Mouse (Mus musculus) right cerebral cortex, postnatal 4 days (tissue): ENCODE measurements around the gene Gm42421.
A peak's percentile ranks its signal among the peaks of the same experiment; 100 is the strongest.

Experiments
- DNase-seq: peaks from one replicate; pipeline ENCODE4 v3.0.0-alpha.2; 2022

Gm42421 gene

DNA sequence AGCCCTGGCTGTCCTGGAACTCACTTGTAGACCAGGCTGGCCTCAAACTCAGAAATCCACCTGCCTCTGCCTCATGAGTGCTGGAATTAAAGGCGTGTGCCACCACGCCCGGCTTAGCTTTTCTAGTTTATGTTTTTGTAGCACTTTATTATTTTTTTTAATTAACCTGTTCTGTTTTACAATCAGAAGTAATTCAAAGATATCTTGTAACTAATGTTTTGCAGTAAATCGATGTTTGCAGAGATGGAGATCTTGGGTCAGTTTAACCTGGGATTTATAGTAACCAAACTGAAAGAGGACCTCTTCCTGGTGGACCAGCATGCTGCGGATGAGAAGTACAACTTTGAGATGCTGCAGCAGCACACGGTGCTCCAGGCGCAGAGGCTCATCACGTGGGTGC lies at the start of gene Gm42421:
Gene Gm42421 (plus strand): TSS at position 301 of the 400 bp plus-strand sequence.
- DNase-seq = no peak

DNA sequence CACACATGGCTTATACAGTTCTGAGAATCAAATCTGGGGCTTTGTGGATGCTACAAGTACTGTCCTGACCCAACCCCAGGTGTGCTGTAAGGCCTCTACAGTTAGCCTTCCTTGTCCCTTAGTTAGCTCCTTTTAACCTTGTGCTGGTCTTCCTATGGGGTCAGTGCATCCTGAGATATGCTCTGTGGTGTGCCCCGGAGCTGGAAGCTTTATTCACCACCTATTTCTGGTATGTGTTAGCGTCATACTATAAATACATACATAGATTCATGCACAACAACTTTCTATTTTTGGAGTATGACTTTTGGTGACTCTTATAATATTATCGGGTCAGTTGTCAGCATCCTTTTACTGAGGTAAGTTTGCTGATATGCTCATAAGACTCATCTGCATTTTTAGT lies 42.7 kb upstream of the Gm42421 start:
- DNase-seq = no peak

DNA sequence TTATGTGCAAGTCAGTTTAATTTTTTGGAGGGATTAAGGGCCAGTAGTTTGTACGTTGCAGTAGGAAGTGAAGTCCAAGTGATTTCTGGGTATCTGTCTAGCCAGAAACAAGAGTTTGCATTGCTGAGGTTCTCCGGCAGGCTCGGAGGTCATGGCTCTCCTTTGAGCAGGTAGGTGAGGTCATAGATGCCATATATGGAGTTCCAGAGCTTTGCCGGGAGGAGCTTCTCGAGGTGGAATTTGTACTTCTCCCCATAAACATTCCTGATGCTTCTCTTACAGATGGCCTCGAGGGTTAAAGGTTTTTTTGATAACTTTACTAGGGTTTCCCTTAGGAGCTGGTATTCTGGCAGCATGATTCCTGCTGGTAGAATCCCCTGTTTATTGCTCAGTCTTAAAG lies 37.2 kb upstream of the Gm42421 start:
- no peak for DNase-seq

DNA sequence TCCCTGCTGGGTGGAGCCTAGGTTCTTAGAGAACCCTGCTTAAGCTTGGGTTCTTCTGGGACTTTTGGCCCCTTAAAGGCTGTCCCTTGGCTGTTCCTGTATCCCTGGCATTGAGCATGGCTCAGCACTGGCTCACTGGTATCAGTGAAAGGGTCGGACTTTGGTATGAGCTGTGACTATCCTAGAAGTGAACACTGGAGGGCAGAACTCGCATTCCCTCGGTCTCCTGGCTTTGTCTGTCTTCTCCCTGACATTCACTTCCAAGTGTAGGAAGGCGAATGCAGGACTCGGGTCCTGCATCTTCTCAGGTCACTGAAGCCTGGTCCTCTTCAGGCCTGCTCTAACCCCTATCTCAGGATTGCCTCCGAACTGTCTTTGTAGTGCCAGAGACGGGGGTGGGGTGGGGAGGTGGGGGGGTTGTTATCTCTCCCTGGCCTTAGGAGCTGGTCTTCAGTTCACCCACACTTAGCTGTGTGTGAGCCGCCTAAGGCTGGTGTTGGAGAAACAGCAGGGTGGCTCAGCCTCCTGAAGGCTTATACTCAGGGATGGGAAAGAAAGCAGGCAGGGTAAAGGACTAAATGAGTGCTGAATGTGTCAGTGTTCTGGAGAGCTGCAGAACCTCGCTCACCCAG lies 35.6 kb upstream of the Gm42421 start:
- DNase-seq = no peak

DNA sequence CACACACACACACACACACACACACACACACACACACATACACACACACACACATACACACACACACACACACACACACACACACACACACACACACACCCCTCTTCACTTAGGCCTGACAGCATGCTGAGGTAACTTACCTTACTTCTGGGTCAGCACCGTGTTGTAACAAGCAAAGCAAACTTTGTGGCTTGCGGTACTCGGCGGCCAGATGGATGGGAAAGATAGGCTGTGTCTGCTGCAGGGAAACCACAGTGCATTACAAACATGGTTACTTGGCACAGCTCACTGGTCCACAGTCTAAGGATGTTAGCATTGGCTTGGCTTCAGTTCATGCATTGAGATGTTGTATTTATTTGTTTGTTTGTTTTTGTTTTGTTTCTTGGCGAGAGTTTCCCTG lies 34.6 kb upstream of the Gm42421 start:
- no peak for DNase-seq

DNA sequence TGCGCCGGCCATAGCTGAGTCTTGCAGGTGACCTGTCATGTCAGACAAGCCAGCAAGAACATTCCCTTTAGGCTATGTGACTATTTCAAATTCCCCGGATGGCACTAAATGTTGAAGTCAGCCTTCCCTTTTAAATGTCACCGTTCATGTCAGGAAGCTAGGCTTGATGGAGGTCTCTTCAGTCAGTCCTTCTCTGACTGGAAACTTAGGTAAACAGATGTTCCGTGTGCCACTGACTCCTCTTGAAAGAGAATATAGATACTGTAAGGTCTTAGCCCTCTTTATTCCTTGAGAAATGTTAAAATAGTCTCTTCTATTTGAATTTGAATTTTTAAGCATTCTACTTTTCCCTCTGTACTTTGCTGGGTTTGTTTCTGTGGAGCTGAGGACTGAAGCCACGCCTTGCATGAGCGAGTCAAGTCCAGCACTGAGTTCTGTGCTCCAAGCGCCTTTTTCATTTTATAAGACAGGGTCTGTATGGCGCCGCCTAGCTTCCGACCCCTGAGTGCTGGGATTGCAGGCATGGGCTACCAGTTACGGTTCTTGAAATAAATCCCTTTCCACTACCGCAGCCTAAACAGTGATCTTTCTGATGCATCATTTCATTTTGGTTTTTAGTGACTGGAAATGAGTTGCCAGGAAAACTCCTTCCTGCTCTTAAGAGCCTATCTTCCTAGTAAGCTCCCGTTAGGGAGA lies 30.2 kb upstream of the Gm42421 start, which contains the start of gene Ankrd61:
Gene Ankrd61 (minus strand): TSS at position 51 of the 696 bp plus-strand sequence.
- no peak for DNase-seq

DNA sequence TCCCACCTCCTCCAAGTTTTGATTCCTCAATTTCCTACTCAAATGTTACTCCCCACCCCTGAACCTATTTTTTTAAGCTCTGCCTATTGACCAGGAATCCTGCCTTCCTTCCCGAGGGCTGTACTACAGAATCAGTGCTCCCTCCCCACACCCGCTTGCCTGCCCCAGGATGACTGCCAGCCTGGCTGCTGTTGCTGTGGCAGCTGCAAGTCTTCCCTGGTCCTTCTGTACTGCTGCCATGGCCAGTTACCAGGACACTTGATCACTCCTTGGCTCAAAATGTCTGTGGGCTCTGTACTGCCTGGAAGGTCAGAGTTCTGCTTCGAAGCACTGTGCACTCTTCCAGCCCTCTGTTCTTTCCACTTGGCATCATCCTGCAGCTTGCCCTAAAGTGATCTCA lies 25.9 kb upstream of the Gm42421 start:
- peak; percentile 23 for DNase-seq

DNA sequence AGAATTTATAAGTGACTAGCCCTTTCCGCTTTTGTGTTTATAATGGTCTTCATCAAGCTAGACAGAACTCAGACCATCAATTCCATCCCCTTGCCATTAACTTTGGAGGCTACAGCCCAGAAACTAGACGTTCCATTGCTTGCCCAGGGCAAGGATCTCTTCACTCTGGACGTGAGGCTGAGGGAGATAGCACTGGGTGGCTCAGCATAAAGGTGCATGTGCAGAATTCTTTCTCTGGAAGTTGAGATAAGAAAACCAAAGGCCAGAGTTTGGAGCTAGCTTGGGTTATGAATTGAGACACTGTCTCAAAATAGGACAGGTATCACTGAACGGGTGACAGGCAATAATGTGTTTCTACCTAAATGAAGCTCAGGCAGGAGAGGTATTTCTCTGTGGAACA lies 24.2 kb upstream of the Gm42421 start:
- no peak for DNase-seq

DNA sequence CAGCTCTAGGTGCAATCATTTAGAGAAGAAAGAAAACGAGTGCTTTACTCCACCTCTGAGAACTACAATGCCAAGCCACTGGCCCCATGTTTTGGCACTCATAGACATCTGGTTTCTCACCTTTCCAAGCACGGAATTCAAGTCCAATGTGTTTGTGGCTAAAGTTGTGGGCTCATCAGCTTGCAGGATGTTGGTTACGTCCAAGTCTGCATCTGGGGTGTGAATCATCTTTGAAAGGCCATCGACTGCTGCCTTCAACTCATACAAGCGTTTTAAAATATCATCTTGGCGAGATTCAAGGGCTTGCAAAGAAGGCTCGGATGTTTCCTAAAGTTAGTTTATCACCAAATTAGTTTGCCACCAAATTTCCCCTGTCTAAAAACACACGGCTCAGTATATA lies 21.5 kb upstream of the Gm42421 start:
- no peak for DNase-seq

DNA sequence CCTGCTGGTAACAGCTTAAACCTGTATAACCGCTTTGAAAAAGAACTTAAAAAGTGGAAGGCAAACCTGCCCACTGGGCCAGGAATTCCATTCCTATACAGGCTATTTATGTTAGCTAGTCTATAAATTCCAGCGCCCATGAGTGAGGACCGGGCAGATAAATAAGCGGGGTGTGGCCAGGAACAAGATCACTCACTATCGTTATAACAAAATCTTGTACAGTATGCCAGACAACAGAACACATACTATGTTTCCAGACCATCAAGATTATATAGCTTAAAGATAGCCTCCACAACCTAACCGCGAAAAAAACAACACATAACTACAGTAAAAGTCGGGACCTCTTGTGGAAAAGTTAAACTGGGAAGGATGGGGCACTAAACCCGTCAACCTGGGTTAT lies 19.0 kb upstream of the Gm42421 start:
- no peak for DNase-seq

DNA sequence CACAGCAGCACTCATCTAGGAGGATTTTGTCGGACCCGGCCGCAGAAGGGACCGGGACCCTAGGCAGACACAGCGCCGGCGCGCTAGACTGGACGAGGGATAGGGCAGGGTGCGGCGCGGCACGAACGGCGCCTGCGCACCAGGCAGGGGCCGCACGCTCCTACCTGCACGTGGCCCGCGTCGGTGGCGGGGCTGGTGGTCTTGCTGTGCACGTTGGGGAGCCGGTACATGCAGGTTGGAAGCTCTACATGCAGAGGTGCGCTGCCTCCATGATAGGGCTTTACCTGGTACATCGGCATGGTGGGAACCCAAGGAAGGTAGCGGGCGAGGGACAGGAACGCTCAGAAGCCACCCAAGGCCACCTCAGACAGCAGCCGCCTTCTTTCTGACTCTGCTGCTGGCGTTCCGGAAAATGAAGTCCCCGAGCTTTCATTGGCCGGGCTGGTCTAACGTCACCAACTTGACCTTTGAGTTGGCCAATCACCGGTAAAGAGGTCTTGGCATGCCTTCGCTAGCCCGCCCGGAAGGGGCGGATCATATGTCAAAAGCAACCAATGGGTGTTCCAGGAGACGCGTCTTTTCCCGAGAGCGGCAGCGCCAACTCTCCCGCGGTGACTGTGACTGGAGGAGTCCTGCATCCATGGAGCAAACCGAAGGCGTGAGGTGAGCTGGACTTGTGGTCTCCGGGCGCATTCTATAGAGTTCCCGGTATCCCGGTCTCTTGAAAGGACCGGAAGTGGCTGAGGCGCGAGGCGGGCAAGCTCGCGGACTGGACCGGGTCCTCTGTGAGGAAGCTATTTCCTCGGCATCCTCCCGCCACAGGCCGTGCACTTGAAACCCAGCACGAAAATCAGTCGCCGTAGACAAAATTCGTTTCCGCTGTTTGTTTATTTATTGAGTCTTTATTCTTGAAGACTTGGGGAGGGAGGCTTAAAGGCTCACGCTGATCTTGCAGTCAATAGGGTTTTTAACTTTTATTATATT lies 18.3 kb upstream of the Gm42421 start, which contains the start of the genes Aimp2 and Pms2:
Gene Aimp2 (minus strand): TSS at position 431 of the 984 bp plus-strand sequence.
Gene Pms2 (plus strand): TSS at position 548 of the 984 bp plus-strand sequence.
- DNase-seq = peak; percentile 86

DNA sequence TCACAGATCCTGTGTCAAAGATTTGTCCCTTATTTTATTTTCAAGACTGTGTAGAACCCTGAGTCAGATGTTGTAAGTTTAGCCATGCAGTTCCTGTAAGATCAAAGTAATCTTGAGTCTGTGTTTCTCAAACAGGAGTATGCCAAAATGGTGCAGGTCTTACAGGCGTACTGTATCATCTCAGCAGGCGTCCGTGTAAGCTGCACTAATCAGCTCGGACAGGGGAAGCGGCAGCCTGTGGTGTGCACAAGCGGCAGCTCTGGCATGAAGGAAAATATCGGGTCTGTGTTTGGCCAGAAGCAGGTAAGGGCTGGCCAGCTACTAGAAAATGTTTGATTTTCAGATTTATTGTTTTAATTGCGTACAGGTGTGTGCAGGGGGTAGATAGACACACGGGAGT lies 11.8 kb upstream of the Gm42421 start:
- DNase-seq = no peak

DNA sequence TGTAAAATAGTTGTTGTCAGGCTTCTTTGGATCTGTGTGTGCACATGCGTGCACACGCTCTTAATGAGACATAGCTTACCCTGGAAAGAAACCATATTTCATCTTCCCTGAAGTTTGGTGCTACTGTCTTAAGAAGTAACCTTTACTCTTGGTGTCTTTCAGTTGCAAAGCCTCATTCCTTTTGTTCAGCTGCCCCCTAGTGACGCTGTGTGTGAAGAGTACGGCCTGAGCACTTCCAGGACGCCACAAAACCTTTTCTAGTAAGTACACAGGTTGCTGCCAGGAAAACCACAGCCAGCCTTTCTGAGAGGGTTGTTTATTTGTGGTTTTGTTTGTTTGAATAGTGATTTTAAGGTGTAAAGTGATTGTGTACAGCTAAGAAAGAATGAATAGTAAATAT lies 10.6 kb upstream of the Gm42421 start:
- no peak for DNase-seq

DNA sequence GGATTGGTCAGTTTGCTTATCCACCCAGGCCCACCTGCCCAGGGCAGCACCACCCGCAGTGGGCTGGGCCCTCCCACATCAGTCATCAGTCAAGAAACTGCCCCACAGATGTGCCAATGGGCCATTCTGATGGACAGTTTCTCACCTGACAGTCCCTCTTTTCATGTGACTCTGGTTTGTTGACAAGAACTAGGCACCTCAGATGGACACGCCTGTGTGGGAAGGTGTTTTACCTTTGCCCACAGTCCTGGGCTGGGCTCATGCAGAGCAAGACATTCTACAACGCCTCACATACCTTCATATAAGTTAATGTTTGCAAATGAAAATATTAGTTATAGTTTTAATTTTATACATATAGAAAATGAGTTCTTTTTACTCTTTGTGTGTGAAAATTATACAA lies 9.9 kb upstream of the Gm42421 start:
- no peak for DNase-seq

DNA sequence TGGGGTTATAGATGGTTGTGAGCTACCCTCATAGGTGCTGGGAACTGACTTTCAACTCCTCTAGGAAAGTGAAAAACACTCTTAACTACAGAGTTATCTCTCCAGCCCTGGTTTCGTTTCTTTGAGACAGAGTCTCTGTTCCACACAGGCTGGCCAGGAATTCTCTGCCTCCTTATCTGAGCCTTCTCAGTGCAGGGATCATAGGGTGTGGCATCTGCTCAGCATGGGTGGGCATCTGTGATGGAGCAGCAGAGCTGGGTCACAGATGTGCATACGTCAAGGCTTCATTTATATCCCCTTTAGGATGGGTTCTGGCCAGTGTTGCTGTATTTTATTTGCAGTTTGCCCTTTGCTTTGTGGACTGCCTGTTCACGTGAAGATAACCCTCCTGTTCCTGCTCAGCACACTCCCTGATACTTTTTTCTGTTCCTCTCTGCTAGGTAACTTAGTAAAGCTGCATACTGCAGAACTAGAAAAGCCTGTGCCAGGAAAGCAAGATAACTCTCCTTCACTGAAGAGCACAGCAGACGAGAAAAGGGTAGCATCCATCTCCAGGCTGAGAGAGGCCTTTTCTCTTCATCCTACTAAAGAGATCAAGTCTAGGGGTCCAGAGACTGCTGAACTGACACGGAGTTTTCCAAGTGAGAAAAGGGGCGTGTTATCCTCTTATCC lies 3.1 kb upstream of the Gm42421 start:
- DNase-seq = no peak

DNA sequence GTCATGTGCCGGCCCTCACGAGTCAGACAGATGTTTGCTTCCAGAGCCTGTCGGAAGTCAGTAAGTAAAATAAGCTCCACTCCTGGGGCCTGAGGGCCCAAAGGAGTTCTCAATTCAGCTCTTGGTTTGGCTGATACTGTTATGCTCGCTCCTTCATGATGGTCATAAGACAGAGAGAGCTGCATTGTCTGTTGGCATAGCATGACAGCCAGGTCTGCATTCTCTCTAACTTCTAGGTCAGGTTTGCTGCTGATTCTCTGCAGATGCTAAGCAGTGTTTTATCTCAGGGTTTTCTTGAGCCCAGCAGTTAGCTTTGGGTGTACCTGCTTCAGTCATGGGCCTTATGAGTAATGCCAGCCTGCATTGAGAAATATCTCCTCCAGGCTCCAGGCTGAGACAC lies 1.3 kb downstream of the Gm42421 start:
- DNase-seq = no peak

DNA sequence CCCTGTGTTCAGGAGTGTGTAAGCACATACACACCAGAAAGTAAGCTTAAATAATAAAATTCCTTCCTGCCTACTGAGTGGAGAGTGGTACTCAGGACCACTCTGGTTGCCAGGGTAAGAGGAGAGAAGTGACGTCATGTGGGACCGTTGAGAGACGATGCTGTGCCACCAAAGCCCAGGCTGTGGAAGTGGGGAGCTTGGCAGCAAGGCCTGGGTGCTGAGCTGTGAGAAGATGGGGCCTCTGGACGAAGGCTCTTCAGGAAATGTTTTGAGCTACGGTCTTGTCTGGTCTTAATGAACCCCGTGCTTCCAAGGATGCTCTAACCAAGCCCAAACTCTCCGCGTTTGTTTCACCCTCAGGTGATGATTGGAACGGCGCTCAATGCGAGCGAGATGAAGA lies 2.7 kb downstream of the Gm42421 start:
- no peak for DNase-seq

DNA sequence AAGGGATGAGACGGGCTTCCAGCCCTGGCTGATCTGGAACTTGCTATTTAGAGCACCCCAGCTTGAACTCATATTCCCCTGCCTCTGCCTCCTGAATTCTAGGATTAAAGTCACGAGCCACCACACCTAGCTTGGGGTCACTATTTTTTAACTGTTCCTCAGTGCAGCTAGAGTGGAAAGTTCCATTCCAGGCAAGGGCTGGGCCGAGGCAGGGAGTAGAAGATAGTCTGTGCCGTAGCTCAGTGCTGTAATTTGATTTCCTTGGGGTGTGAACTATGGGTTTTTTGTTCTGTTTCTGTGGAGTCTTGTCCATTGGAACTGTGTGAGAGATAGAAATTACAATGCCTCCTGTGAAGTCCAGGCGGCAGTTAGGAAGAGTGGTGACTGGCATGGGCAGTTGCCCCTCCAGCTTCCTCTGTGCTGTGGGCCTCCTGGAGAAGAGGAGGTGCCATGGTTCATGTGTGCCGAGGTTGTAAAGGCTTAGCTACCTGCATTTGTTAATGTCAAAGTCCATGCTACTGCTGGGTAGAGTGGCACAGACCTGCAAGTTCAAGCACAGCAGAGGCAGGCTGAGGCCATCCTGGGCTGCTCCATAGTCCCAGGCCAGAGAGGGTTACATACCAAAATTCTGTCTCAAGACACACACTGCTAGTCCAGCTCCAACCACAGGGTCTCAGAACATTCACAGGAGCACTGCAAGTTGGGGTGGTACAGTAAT lies 4.0 kb downstream of the Gm42421 start:
- DNase-seq = no peak

DNA sequence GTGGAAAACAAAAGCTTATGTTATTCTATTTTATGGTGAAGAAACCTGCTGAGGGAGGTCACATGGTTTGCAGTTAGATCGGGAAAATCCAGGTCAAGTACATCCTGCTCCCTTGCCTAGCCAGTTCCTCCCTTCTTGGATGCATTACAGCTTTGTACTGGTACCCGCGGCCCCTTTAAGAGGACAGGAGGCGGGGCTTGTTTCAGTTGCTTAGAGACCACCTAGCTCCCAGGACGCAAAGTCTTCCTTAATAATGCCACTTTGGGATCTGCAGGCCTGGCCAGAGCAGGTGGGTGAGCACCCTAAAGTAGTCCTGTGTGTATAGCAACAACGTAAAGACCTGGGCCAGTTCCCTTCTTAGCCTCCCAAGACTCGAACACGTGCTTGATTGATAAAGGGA lies 4.9 kb downstream of the Gm42421 start, which contains the start of gene Rsph10b:
Gene Rsph10b (plus strand): TSS at position 205 of the 400 bp plus-strand sequence.
- peak; percentile 19 for DNase-seq

DNA sequence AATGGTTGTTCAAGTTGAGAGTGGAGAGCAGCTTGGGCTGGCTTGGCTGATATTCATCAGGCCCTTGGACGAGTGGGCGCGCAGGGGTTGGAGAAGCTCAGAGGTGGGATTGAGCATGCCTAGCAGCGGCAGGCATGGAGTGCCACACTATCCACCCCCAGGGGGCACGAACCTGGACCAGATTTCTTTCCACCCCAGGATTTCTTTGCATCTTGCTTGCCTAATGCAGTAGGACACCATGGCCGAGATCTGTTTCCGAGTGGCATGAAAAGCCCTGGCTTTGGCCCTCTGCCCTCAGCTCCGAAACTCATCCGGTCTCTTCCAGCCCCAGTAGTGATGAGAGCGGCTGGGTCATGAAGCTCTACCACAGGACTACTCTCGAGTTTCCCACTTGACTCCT lies 5.4 kb downstream of the Gm42421 start:
- DNase-seq = no peak

DNA sequence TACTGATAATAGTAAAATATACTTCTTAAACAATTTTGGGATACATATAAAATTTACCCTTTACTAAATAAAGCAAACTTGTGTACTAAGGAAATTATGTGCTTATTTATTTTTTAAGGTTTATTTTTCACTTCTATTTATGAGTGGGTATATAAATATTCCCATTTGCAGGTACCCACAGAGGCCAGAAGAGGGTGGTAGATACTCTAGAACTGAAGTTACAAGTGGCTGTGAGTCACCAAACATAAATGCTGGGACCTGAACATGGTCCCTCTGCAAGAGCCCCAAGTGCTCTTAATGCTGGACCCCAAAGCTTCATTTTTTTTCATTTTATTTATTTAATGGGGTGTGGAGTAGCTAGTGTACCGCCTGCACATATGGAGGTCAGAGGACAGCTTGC lies 5.9 kb downstream of the Gm42421 start:
- no peak for DNase-seq

DNA sequence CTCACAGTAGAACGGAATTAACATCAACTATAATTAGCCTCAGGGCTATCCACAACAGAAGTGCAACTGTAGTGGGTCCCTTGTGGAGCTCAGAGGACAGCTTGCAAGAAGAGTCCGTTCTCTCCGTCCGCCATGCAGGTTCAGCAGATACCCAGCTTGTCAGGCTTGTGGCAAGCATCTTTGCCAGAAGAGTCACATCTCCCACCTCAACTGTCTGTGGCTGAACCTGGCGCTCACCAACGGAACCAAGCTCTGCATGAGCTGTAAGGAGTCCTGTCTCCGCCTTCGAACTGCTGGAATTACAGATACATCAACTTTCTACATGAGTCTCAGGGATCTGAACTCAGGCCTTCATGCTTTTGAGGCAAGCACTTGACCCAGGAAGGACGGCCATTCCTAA lies 8.2 kb downstream of the Gm42421 start:
- DNase-seq = no peak
